In genomic region chr7:16932704-16933577, GRCm38 (mm10) we compare ENCODE assay signal across 8 mouse cellular contexts. TPM values are rescaled to one million over a fixed set of nuclear protein-coding genes. Genes with fewer than 3 reads are reported as not detected.
DNase-seq lines count a peak whose midpoint lies in the region; ATAC-seq and TF ChIP-seq lines count a peak whose summit lies in the region.

No protein-coding gene starts in this region.

- no peak for DNase-seq in liver, adult 2 months (ENCODE audit: extremely low read depth, low read depth, low spot score)
- DNase-seq in liver, embryonic 11.5 days (ENCODE audit: low spot score): no peak
- DNase-seq in Patski (ENCODE audit: low read depth, low spot score): no peak
- peak; percentile 69 to 87 for DNase-seq in cerebellum, postnatal 25 days
- DNase-seq in hindbrain, postnatal 0 days (ENCODE audit: low spot score): peak; percentile 88
- DNase-seq in thymus, postnatal 25 days: peak; percentile 63

- peak; percentile 44; the same call in 1 of the 2 replicates for TF ChIP-seq CTCF in liver, adult 2 months (IDR thresholded peaks at IDR 0.05; ENCODE audit: low read depth, low read length)
- TF ChIP-seq CTCF in Patski (IDR thresholded peaks at IDR 0.05): peak; percentile 51
- peak; percentile 87 for TF ChIP-seq CTCF in hindbrain, postnatal 0 days (IDR thresholded peaks at IDR 0.05; ENCODE audit: low read depth)

- no peak overlapping the region for H3K9ac ChIP-seq in liver, adult 2 months (ENCODE audit: low read depth, low read length)
- H3K9ac ChIP-seq in liver, embryonic 11.5 days (ENCODE audit: low read depth, low read length): no peak overlapping the region
- no peak overlapping the region for H3K9ac ChIP-seq in hindbrain, postnatal 0 days (replicated peaks; ENCODE audit: low read length)

- H3K4me1 ChIP-seq in liver, adult 2 months (ENCODE audit: control insufficient read depth, insufficient read depth, low read length): no peaks in the 10 kb centered on the region
- H3K4me1 ChIP-seq in liver, embryonic 11.5 days (replicated peaks; ENCODE audit: control insufficient read depth, insufficient read depth, low read length): no peaks in the 10 kb centered on the region
- H3K4me1 ChIP-seq in hindbrain, postnatal 0 days (ENCODE audit: insufficient read depth, low read length): peaks cover 6% of the 10 kb centered on the region; the same call in 1 of the 2 replicates

- in situ Hi-C loops in Patski (cut with MboI; ENCODE audit: low pct_unique_long_range_greater_than_20kb): no loop called here

- H3K27me3 ChIP-seq in liver, adult 2 months (ENCODE audit: control insufficient read depth, insufficient read depth, low read length): no peaks in the 10 kb centered on the region
- no peaks in the 10 kb centered on the region for H3K27me3 ChIP-seq in liver, embryonic 11.5 days (replicated peaks; ENCODE audit: control insufficient read depth, insufficient read depth, low read length)
- no peaks in the 10 kb centered on the region for H3K27me3 ChIP-seq in Patski
- H3K27me3 ChIP-seq in hindbrain, postnatal 0 days (ENCODE audit: insufficient read depth, low read length): no peaks in the 10 kb centered on the region

- H3K36me3 ChIP-seq in liver, adult 2 months (ENCODE audit: control insufficient read depth, insufficient read depth, low read length): no peaks in the 10 kb centered on the region
- no peaks in the 10 kb centered on the region for H3K36me3 ChIP-seq in liver, embryonic 11.5 days (ENCODE audit: control insufficient read depth, insufficient read depth, low read length)
- H3K36me3 ChIP-seq in hindbrain, postnatal 0 days (ENCODE audit: insufficient read depth, low read length): no peaks in the 10 kb centered on the region

- no peak overlapping the region for H3K27ac ChIP-seq in liver, adult 2 months (replicated peaks; ENCODE audit: insufficient read depth, low read depth, low read length)
- no peak overlapping the region for H3K27ac ChIP-seq in liver, embryonic 11.5 days (ENCODE audit: low read depth, low read length)
- H3K27ac ChIP-seq in hindbrain, postnatal 0 days: peak overlapping the region; percentile 46

- POLR2A ChIA-PET in Patski (lab: Charles Lee): no interaction called here

- H3K4me2 ChIP-seq in liver, embryonic 11.5 days: no peak overlapping the region
- H3K4me2 ChIP-seq in hindbrain, postnatal 0 days (ENCODE audit: low read depth, low read length): peak overlapping the region; percentile 27

- H3K9me3 ChIP-seq in liver, embryonic 11.5 days (ENCODE audit: control insufficient read depth, low read length): no peaks in the 10 kb centered on the region
- no peaks in the 10 kb centered on the region for H3K9me3 ChIP-seq in hindbrain, postnatal 0 days (ENCODE audit: low read length)

- WGBS in liver, adult 2 months: 43% methylated on average over 14 of the region's 14 CpGs
- WGBS in liver, embryonic 11.5 days: 35% methylated on average over 14 of the region's 14 CpGs
- WGBS in hindbrain, postnatal 0 days: 20% methylated on average over 14 of the region's 14 CpGs

- ATAC-seq in liver, embryonic 11.5 days (replicated peaks; ENCODE audit: low FRiP score): no peak
- ATAC-seq in Patski: no peak
- ATAC-seq in hindbrain, postnatal 0 days: peak; percentile 73
- peak; percentile 56 for ATAC-seq in megakaryocyte progenitor cell, adult 5-6 weeks (replicated peaks; ENCODE audit: poor library complexity)
- no peak for ATAC-seq in monocyte, adult 5-6 weeks (replicated peaks; ENCODE audit: insufficient number of reproducible peaks, low FRiP score, low TSS enrichment, poor library complexity, severe bottlenecking)

- TF ChIP-seq POLR2A in liver, adult 2 months (IDR thresholded peaks at IDR 0.05; ENCODE audit: extremely low read depth, insufficient read depth, low read length): no peak

- H3K79me2 ChIP-seq in liver, adult 2 months (ENCODE audit: control insufficient read depth, insufficient read depth, low read length): no peaks in the 10 kb centered on the region

- H3K4me3 ChIP-seq in liver, adult 2 months (ENCODE audit: insufficient read depth, low read depth, low read length): no peak overlapping the region
- no peak overlapping the region for H3K4me3 ChIP-seq in liver, embryonic 11.5 days (ENCODE audit: low read depth, low read length)
- H3K4me3 ChIP-seq in hindbrain, postnatal 0 days (ENCODE audit: low read length): no peak overlapping the region

- CTCF ChIA-PET in Patski (lab: Charles Lee): interaction anchor here (0.6 to 10.9 kb wide), 16 partner anchors 9 to 141 kb away, joined by 3 to 64 read pairs (median 3); partner anchors contain the start of genes Pnmal2, Ppp5c and Psg16

RNA-seq across cellular contexts. Expression of gene Calm3, which starts 9.0 kb away (rescaled TPM):
- total RNA-seq in liver, adult 2 months (2014; rRNA removed): 64.9 and 77.4 TPM in 2 replicates
- 72.0 and 78.1 TPM in 2 replicates for polyA plus RNA-seq in liver, adult 2 months (2012; rRNA removed)
- 147 and 169 TPM in 2 replicates for polyA plus RNA-seq in liver, embryonic 11.5 days (2014; fragmentation: Nextera tagmentation; extraction: Ambion mirVana)
- polyA plus RNA-seq in Patski (2021): 237 TPM
- total RNA-seq in hindbrain, postnatal 0 days (2014; rRNA removed): 1,865 and 2,018 TPM in 2 replicates
- 435 and 441 TPM in 2 replicates for polyA plus RNA-seq in hindbrain, postnatal 0 days (2015; fragmentation: Nextera tagmentation; extraction: Ambion mirVana)
- total RNA-seq in megakaryocyte progenitor cell, adult 5-6 weeks (2015): 125 and 150 TPM in 2 replicates
- 419 and 440 TPM in 2 replicates for total RNA-seq in megakaryocyte progenitor cell, adult 5-6 weeks (2017)
- 169 to 298 TPM (median 195 TPM) in 3 replicates for total RNA-seq in monocyte, adult 5-6 weeks (2017)

RNA-seq across cellular contexts. Expression of gene Pnmal2, which starts 11.5 kb away (rescaled TPM):
- total RNA-seq in liver, adult 2 months (2014; rRNA removed): under 0.01 and 0.07 TPM in 2 replicates
- 0.02 and 0.10 TPM in 2 replicates for polyA plus RNA-seq in liver, adult 2 months (2012; rRNA removed)
- polyA plus RNA-seq in liver, embryonic 11.5 days (2014; fragmentation: Nextera tagmentation; extraction: Ambion mirVana): 0.58 and 0.80 TPM in 2 replicates
- 11.2 TPM for polyA plus RNA-seq in Patski (2021)
- 106 and 118 TPM in 2 replicates for total RNA-seq in hindbrain, postnatal 0 days (2014; rRNA removed)
- 138 and 139 TPM in 2 replicates for polyA plus RNA-seq in hindbrain, postnatal 0 days (2015; fragmentation: Nextera tagmentation; extraction: Ambion mirVana)
- not detected in 2 replicates for total RNA-seq in megakaryocyte progenitor cell, adult 5-6 weeks (2015)
- 0.20 TPM in 1 of 2 replicates, not detected in the other for total RNA-seq in megakaryocyte progenitor cell, adult 5-6 weeks (2017)
- 0.10 TPM in 1 of 3 replicates, not detected in the others for total RNA-seq in monocyte, adult 5-6 weeks (2017)

RNA-seq across cellular contexts. Expression of gene Pnmal1, which starts 26.5 kb away (rescaled TPM):
- not detected in 2 replicates for total RNA-seq in liver, adult 2 months (2014; rRNA removed)
- polyA plus RNA-seq in liver, adult 2 months (2012; rRNA removed): not detected in 2 replicates
- 0.18 and 0.52 TPM in 2 replicates for polyA plus RNA-seq in liver, embryonic 11.5 days (2014; fragmentation: Nextera tagmentation; extraction: Ambion mirVana)
- not detected for polyA plus RNA-seq in Patski (2021)
- 22.7 and 24.3 TPM in 2 replicates for total RNA-seq in hindbrain, postnatal 0 days (2014; rRNA removed)
- polyA plus RNA-seq in hindbrain, postnatal 0 days (2015; fragmentation: Nextera tagmentation; extraction: Ambion mirVana): 40.9 and 41.2 TPM in 2 replicates
- not detected in 2 replicates for total RNA-seq in megakaryocyte progenitor cell, adult 5-6 weeks (2015)
- not detected in 2 replicates for total RNA-seq in megakaryocyte progenitor cell, adult 5-6 weeks (2017)
- total RNA-seq in monocyte, adult 5-6 weeks (2017): not detected in 3 replicates

RNA-seq across cellular contexts. Expression of gene Ptgir, which starts 26.7 kb away (rescaled TPM):
- 0.07 and 0.09 TPM in 2 replicates for total RNA-seq in liver, adult 2 months (2014; rRNA removed)
- 0.09 and 0.33 TPM in 2 replicates for polyA plus RNA-seq in liver, adult 2 months (2012; rRNA removed)
- 1.2 and 1.3 TPM in 2 replicates for polyA plus RNA-seq in liver, embryonic 11.5 days (2014; fragmentation: Nextera tagmentation; extraction: Ambion mirVana)
- not detected for polyA plus RNA-seq in Patski (2021)
- total RNA-seq in hindbrain, postnatal 0 days (2014; rRNA removed): 0.18 and 0.21 TPM in 2 replicates
- 0.05 TPM in 2 replicates for polyA plus RNA-seq in hindbrain, postnatal 0 days (2015; fragmentation: Nextera tagmentation; extraction: Ambion mirVana)
- total RNA-seq in megakaryocyte progenitor cell, adult 5-6 weeks (2015): 2.1 and 2.6 TPM in 2 replicates
- total RNA-seq in megakaryocyte progenitor cell, adult 5-6 weeks (2017): 1.8 and 4.0 TPM in 2 replicates
- 9.8 to 15.4 TPM (median 14.0 TPM) in 3 replicates for total RNA-seq in monocyte, adult 5-6 weeks (2017)

RNA-seq across cellular contexts. Expression of gene Gng8, which starts 41.4 kb away (rescaled TPM):
- not detected in 2 replicates for total RNA-seq in liver, adult 2 months (2014; rRNA removed)
- polyA plus RNA-seq in liver, adult 2 months (2012; rRNA removed): 0.25 and 0.26 TPM in 2 replicates
- polyA plus RNA-seq in liver, embryonic 11.5 days (2014; fragmentation: Nextera tagmentation; extraction: Ambion mirVana): 1.8 and 3.3 TPM in 2 replicates
- 0.09 TPM for polyA plus RNA-seq in Patski (2021)
- total RNA-seq in hindbrain, postnatal 0 days (2014; rRNA removed): 4.1 TPM in 1 of 2 replicates, not detected in the other
- 0.62 and 4.7 TPM in 2 replicates for polyA plus RNA-seq in hindbrain, postnatal 0 days (2015; fragmentation: Nextera tagmentation; extraction: Ambion mirVana)
- total RNA-seq in megakaryocyte progenitor cell, adult 5-6 weeks (2015): not detected in 2 replicates
- total RNA-seq in megakaryocyte progenitor cell, adult 5-6 weeks (2017): not detected in 2 replicates
- total RNA-seq in monocyte, adult 5-6 weeks (2017): not detected in 3 replicates

Comparison
In these comparisons a context has a peak if more than half of its experiments do, and no peak if none do; other contexts are left out.
1. DNase-seq: peak in cerebellum, postnatal 25 days (2 of 2), hindbrain, postnatal 0 days (single experiment) and thymus, postnatal 25 days (single experiment); none in liver, adult 2 months (single experiment), liver, embryonic 11.5 days (single experiment) and Patski (single experiment).
2. ATAC-seq: peak in hindbrain, postnatal 0 days (single experiment) and megakaryocyte progenitor cell, adult 5-6 weeks (single experiment); none in liver, embryonic 11.5 days (single experiment), Patski (single experiment) and monocyte, adult 5-6 weeks (single experiment).
3. RNA of gene Pnmal2, which starts 11.5 kb away (total RNA-seq): 106 to 118 TPM in hindbrain, postnatal 0 days; under 0.01 to 0.07 TPM in liver, adult 2 months, 0.20 TPM in megakaryocyte progenitor cell, adult 5-6 weeks and 0.10 TPM in monocyte, adult 5-6 weeks; every median in the first group is over 10 times any median in the second.
4. RNA of gene Pnmal1, which starts 26.5 kb away (total RNA-seq): 22.7 to 24.3 TPM in hindbrain, postnatal 0 days; not detected in liver, adult 2 months, not detected in megakaryocyte progenitor cell, adult 5-6 weeks and not detected in monocyte, adult 5-6 weeks; every median in the first group is over 10 times any median in the second.
5. Peak in every context shown above with its lines, with median percentiles within 50 percentile points of each other: CTCF ChIP-seq.